Mouse (Mus musculus) olfactory bulb, adult 2 months (tissue): ENCODE results near the gene Hs6st2.

Experiments used
- CTCF ChIP-seq: fragments of 200-500 bp; IDR thresholded peaks from 2 replicates; pipeline ENCODE4 v1.5.1; 2012; ENCODE audit warnings: low read depth, mild to moderate bottlenecking, low read length, moderate library complexity; ENCODE audit not compliant: insufficient read depth
- POLR2A ChIP-seq: fragments of 200-500 bp; IDR thresholded peaks from 2 replicates; pipeline ENCODE4 v1.6.1; 2012; ENCODE audit warnings: mild to moderate bottlenecking, low read depth, low read length, moderate library complexity; ENCODE audit not compliant: insufficient read depth

GRCm38 (mm10) chrX:51349682-51350081 is 332.0 kb downstream of the Hs6st2 start:
- TF ChIP-seq CTCF: no peak
- TF ChIP-seq POLR2A: no peak
